Mouse (Mus musculus) G1E-ER4 (cell line): ENCODE measurements around the gene Slc22a4. TPM values are rescaled to one million over a fixed set of nuclear protein-coding genes. Genes with fewer than 3 reads are reported as not detected.

Experiments
- GATA1 ChIP-seq: IDR thresholded peaks from one replicate; pipeline ENCODE4 v1.8.0; 2012; ENCODE audit warnings: low read length, inconsistent platforms
- polyA plus RNA-seq: library from polyadenylated mRNA; stranded (reverse); fragments of >175 nt; gene quantifications from 2 replicates; pipeline ENCODE4 v1.2.3, GENCODE M21; 2012

The Slc22a4 gene
- polyA plus RNA-seq, 1 experiment = 0.22 TPM

DNA sequence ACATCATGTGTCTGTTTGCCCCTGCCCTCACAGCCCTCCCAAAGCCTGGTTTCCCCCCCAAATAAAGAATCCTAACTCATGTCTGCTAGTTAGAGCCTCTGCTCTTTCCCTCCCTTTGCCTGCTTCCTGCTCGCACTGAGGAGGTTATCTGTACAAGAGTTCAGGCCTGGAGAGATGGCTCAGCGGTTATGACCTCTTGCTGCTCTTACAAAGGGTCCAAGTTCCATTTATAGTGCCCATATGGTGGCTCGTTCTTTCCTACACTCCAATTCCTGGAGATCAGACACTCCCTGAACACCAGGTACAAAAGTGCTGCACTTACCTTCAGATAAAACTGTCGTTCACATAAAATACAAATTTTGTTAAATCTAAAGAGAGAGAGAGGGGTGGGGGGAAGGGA, 39.8 kb downstream of the Slc22a4 start:
- no peak for TF ChIP-seq GATA1

DNA sequence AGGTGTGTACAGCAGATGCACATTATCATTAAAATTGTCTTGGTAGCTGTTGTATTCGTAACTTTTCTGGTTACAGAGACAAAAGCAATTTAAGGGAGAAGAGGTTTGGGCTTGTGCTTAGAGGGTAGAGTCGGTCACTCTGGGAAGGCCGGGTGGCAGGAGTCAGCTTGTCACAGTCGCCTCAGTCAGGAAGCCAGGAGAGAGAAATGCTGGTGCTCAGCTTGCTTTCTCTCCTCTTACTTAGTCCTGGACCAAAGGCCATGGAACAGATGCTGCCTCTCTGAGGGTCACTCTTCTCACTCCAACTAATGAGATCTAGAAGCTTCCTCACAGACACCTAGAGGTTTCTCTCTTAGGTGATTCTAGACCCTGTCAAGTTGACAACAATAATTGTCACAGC, 46.5 kb downstream of the Slc22a4 start:
- no peak for TF ChIP-seq GATA1

GRCm38 (mm10) chr11:53979788-53980621, 47.9 kb downstream of the Slc22a4 start, which contains the start of gene Slc22a21:
TSS of gene Slc22a21 (minus strand) at chr11:53980332.
- TF ChIP-seq GATA1 = no peak

GRCm38 (mm10) chr11:53977672-53978071, 50.2 kb downstream of the Slc22a4 start:
- TF ChIP-seq GATA1 = no peak

DNA sequence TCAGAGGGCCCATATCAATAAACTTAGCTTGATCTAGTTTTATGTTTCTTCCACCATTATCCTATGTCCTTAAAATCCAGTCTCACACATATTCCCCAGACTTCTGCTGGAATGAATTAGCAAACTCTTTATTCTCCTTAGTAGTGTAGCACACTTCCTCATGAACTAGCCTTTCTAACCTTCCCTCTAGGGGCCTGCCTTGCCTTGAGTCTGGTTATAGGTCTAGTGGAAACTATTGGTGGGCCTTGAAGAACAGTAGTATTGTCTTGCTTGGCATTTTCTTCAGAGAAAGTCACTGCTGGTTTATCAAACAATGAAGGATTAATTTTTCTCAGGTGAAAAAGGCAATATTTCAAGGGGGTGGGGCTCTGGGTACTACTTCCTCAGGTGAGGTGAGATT, 52.3 kb downstream of the Slc22a4 start:
- no peak for TF ChIP-seq GATA1

GRCm38 (mm10) chr11:53958984-53959383, 68.9 kb downstream of the Slc22a4 start:
- no peak for TF ChIP-seq GATA1

DNA sequence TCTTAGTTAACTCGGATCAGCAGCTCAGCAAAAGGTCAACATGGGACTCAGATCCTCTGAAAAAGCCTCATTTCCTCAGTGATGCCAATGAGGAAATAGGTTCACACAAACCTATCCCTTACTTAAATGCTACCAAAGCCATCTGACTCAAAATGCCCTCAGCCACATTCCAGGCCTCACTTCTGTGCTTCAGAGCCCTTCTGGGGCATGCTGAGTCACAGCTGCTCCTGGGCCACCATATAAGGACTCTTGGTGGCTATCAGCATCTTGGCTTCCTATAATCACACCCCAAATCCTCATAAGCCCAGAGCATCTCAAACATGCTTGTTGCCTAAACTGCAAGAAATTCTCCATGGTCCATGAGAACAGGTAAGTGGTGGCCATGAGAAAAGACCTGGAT, 71.3 kb downstream of the Slc22a4 start:
- TF ChIP-seq GATA1 = no peak

GRCm38 (mm10) chr11:53954653-53955052, 73.2 kb downstream of the Slc22a4 start:
- TF ChIP-seq GATA1 = no peak

Other genes starting within 250 kb of the Slc22a4 start
- gene Gm12216, start 168.8 kb downstream of the Slc22a4 start, polyA plus RNA-seq = not detected in 2 replicates
- gene Slc22a5, start 136.4 kb downstream of the Slc22a4 start, polyA plus RNA-seq = 7.4 and 8.4 TPM in 2 replicates
- gene Slc22a21, start 47.8 kb downstream of the Slc22a4 start, polyA plus RNA-seq = not detected in 2 replicates
- gene Pdlim4, start 40.9 kb upstream of the Slc22a4 start, polyA plus RNA-seq = not detected in 2 replicates
- not detected in 2 replicates for gene P4ha2, start 72.0 kb upstream of the Slc22a4 start, polyA plus RNA-seq
- not detected in 2 replicates for gene Csf2, start 221.6 kb upstream of the Slc22a4 start, polyA plus RNA-seq
- not detected in 2 replicates for gene Il3, start 239.2 kb upstream of the Slc22a4 start, polyA plus RNA-seq